Mouse (Mus musculus) megakaryocyte-erythroid progenitor cell, adult 5-6 weeks (primary cell): Measurements from ENCODE around the gene Acy3. TPM values are rescaled to one million over a fixed set of nuclear protein-coding genes. Genes with fewer than 3 reads are reported as not detected.
"Not testable (repeated sequence)": the region's sequence is repeated elsewhere in the genome, so short reads cannot be mapped to it uniquely, and the experiment has no call there.

Experiments used
- ATAC-seq: replicated peaks from 2 replicates; pipeline ENCODE4 v1.8.0; 2016; ENCODE audit warnings: mild to moderate bottlenecking, inconsistent platforms; ENCODE audit not compliant: severe bottlenecking, poor library complexity, low FRiP score, low TSS enrichment
- total RNA-seq, 2 experiments: library from RNA; stranded (forward) in 1 of 2; stranded (reverse) in 1 of 2; fragments of 200-1000, 215-1000 nt in 1 of 2; fragments of >200 nt in 1 of 2; fragmentation: Nextera tagmentation in 1 of 2; gene quantifications; 2 replicates each; pipeline ENCODE4 v1.2.3; 2014 to 2017

Gene Acy3
- total RNA-seq, 2 experiments from 2014 or later: 2.3 to 8.0 TPM

- no peak for ATAC-seq
Observed at GRCm38 (mm10) chr19:4033298-4033697, 46.9 kb downstream of the Acy3 start.

DNA sequence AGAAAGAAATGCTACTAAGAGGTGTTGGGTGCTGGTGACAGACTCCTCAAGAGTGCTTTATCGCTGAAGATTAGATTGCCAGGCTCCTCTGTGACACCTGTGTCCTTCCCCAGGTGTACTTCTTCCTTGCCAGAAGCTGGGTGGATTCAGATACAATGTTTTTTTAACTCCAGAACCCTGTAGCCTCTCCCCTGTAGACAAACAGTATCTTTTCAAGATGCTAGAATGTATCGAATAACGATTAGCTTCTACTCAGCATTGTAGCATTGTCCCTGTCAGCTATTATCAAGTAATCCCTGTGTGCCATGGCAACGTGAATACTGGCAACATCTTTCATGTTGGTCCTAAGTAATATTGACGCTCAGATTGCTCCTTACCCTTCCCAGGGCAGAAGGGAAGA is 47.4 kb downstream of the Acy3 start:
- no peak for ATAC-seq

DNA sequence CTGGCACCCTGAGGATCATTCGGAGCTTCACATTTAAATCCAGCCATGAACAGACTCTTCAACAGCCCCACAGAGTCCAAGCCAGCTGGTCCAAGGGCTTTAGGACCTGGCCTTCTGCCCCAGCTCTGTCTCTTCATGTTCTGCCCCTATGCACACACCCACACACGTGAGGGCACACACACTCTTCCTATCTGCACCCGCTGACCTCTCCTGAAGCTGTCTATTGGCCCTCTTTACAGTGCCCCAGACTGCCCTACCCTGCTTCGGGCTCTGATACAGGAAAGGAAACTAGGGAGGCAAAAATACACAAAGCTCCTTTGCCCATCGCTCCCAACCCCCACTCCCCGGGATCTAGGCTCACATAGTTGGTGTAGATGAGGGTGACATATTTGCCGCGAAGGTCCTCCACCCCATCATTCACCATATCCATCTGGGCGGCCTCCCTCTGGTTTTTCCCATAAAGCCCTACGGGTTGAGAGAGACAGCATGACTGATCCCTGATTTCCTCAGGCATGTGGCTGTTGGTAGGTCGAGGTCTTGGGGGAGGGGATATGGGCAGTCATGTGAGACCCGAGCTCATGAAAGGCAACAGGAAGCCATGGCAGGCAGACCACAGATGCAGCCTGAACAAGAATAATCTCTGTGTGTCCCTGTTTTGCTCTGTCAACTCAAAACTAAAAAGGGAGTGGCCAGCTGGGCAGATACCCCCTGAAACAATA is 50.1 kb downstream of the Acy3 start:
- no peak for ATAC-seq

GRCm38 (mm10) chr19:4037154-4037787 is 50.9 kb downstream of the Acy3 start:
- not testable (repeated sequence) for ATAC-seq

- peak; percentile 94 for ATAC-seq
Observed at GRCm38 (mm10) chr19:4037788-4038232, 51.4 kb downstream of the Acy3 start, which contains the start of gene Gstp1. Gstp1 (minus strand) TSS chr19:4037985.

Other genes with a start within 250 kb of the Acy3 start
Only the 30 nearest of the 32 such genes appear.
- 24.8 and 32.9 TPM in 2 replicates for gene Kmt5b, start 219.1 kb upstream of the Acy3 start, total RNA-seq (2014; fragmentation: Nextera tagmentation)
- 39.8 and 39.9 TPM in 2 replicates for gene Kmt5b, start 219.1 kb upstream of the Acy3 start, total RNA-seq (2017)
- 23.0 and 23.5 TPM in 2 replicates for gene Chka, start 134.8 kb upstream of the Acy3 start, total RNA-seq (2014; fragmentation: Nextera tagmentation)
- 22.5 and 26.0 TPM in 2 replicates for gene Chka, start 134.8 kb upstream of the Acy3 start, total RNA-seq (2017)
- 27.6 and 37.7 TPM in 2 replicates for gene Tcirg1, start 79.4 kb upstream of the Acy3 start, total RNA-seq (2014; fragmentation: Nextera tagmentation)
- gene Tcirg1, start 79.4 kb upstream of the Acy3 start, total RNA-seq (2017): 6.7 and 44.0 TPM in 2 replicates
- 175 and 218 TPM in 2 replicates for gene Ndufs8, start 73.8 kb upstream of the Acy3 start, total RNA-seq (2014; fragmentation: Nextera tagmentation)
- 54.3 and 59.0 TPM in 2 replicates for gene Ndufs8, start 73.8 kb upstream of the Acy3 start, total RNA-seq (2017)
- gene Aldh3b1, start 56.8 kb upstream of the Acy3 start, total RNA-seq (2014; fragmentation: Nextera tagmentation): 3.9 TPM in 1 of 2 replicates, not detected in the other
- gene Aldh3b1, start 56.8 kb upstream of the Acy3 start, total RNA-seq (2017): not detected in 2 replicates
- 9.1 and 10.4 TPM in 2 replicates for gene Unc93b1, start 51.4 kb upstream of the Acy3 start, total RNA-seq (2014; fragmentation: Nextera tagmentation)
- 3.9 and 16.4 TPM in 2 replicates for gene Unc93b1, start 51.4 kb upstream of the Acy3 start, total RNA-seq (2017)
- gene Aldh3b3, start 27.9 kb upstream of the Acy3 start, total RNA-seq (2014; fragmentation: Nextera tagmentation): not detected in 2 replicates
- not detected in 2 replicates for gene Aldh3b3, start 27.9 kb upstream of the Acy3 start, total RNA-seq (2017)
- gene Aldh3b2, start 14.2 kb upstream of the Acy3 start, total RNA-seq (2014; fragmentation: Nextera tagmentation): 0.50 TPM in 1 of 2 replicates, not detected in the other
- gene Aldh3b2, start 14.2 kb upstream of the Acy3 start, total RNA-seq (2017): 0.99 TPM in 1 of 2 replicates, not detected in the other
- not detected in 2 replicates for gene Tbx10, start 6.2 kb downstream of the Acy3 start, total RNA-seq (2014; fragmentation: Nextera tagmentation)
- gene Tbx10, start 6.2 kb downstream of the Acy3 start, total RNA-seq (2017): not detected in 2 replicates
- 21.5 and 29.8 TPM in 2 replicates for gene Nudt8, start 14.0 kb downstream of the Acy3 start, total RNA-seq (2014; fragmentation: Nextera tagmentation)
- 19.5 and 21.1 TPM in 2 replicates for gene Nudt8, start 14.0 kb downstream of the Acy3 start, total RNA-seq (2017)
- 1.9 and 5.4 TPM in 2 replicates for gene Gm49405, start 14.1 kb downstream of the Acy3 start, total RNA-seq (2014; fragmentation: Nextera tagmentation)
- 1.5 and 2.0 TPM in 2 replicates for gene Gm49405, start 14.1 kb downstream of the Acy3 start, total RNA-seq (2017)
- gene Doc2g, start 16.7 kb downstream of the Acy3 start, total RNA-seq (2014; fragmentation: Nextera tagmentation): 2.1 and 7.4 TPM in 2 replicates
- gene Doc2g, start 16.7 kb downstream of the Acy3 start, total RNA-seq (2017): 3.8 and 4.0 TPM in 2 replicates
- 210 and 232 TPM in 2 replicates for gene Ndufv1, start 26.2 kb downstream of the Acy3 start, total RNA-seq (2014; fragmentation: Nextera tagmentation)
- gene Ndufv1, start 26.2 kb downstream of the Acy3 start, total RNA-seq (2017): 285 and 306 TPM in 2 replicates
- 623 and 805 TPM in 2 replicates for gene Gstp1, start 51.4 kb downstream of the Acy3 start, total RNA-seq (2014; fragmentation: Nextera tagmentation)
- 123 and 220 TPM in 2 replicates for gene Gstp1, start 51.4 kb downstream of the Acy3 start, total RNA-seq (2017)
- not detected in 2 replicates for gene Gstp2, start 59.5 kb downstream of the Acy3 start, total RNA-seq (2014; fragmentation: Nextera tagmentation)
- not detected in 2 replicates for gene Gstp2, start 59.5 kb downstream of the Acy3 start, total RNA-seq (2017)
- 28.5 and 40.7 TPM in 2 replicates for gene Gstp3, start 73.0 kb downstream of the Acy3 start, total RNA-seq (2014; fragmentation: Nextera tagmentation)
- 16.4 and 37.6 TPM in 2 replicates for gene Gstp3, start 73.0 kb downstream of the Acy3 start, total RNA-seq (2017)
- gene Cabp2, start 95.0 kb downstream of the Acy3 start, total RNA-seq (2014; fragmentation: Nextera tagmentation): not detected in 2 replicates
- not detected in 2 replicates for gene Cabp2, start 95.0 kb downstream of the Acy3 start, total RNA-seq (2017)
- 65.1 and 75.8 TPM in 2 replicates for gene Cdk2ap2, start 110.6 kb downstream of the Acy3 start, total RNA-seq (2014; fragmentation: Nextera tagmentation)
- 6.7 and 16.1 TPM in 2 replicates for gene Cdk2ap2, start 110.6 kb downstream of the Acy3 start, total RNA-seq (2017)
- 42.3 and 44.1 TPM in 2 replicates for gene Pitpnm1, start 113.4 kb downstream of the Acy3 start, total RNA-seq (2014; fragmentation: Nextera tagmentation)
- gene Pitpnm1, start 113.4 kb downstream of the Acy3 start, total RNA-seq (2017): 7.4 and 7.7 TPM in 2 replicates
- gene Aip, start 139.3 kb downstream of the Acy3 start, total RNA-seq (2014; fragmentation: Nextera tagmentation): 25.9 and 31.2 TPM in 2 replicates
- 16.9 and 23.2 TPM in 2 replicates for gene Aip, start 139.3 kb downstream of the Acy3 start, total RNA-seq (2017)
- gene Gpr152, start 153.2 kb downstream of the Acy3 start, total RNA-seq (2014; fragmentation: Nextera tagmentation): not detected in 2 replicates
- gene Gpr152, start 153.2 kb downstream of the Acy3 start, total RNA-seq (2017): not detected in 2 replicates
- gene Cabp4, start 157.5 kb downstream of the Acy3 start, total RNA-seq (2014; fragmentation: Nextera tagmentation): 0.39 and 1.5 TPM in 2 replicates
- gene Cabp4, start 157.5 kb downstream of the Acy3 start, total RNA-seq (2017): not detected in 2 replicates
- gene Coro1b, start 162.0 kb downstream of the Acy3 start, total RNA-seq (2014; fragmentation: Nextera tagmentation): 103 and 123 TPM in 2 replicates
- 42.8 and 97.1 TPM in 2 replicates for gene Coro1b, start 162.0 kb downstream of the Acy3 start, total RNA-seq (2017)
- gene Ptprcap, start 167.0 kb downstream of the Acy3 start, total RNA-seq (2014; fragmentation: Nextera tagmentation): 53.0 and 63.6 TPM in 2 replicates
- gene Ptprcap, start 167.0 kb downstream of the Acy3 start, total RNA-seq (2017): 104 and 112 TPM in 2 replicates
- gene Rps6kb2, start 176.8 kb downstream of the Acy3 start, total RNA-seq (2014; fragmentation: Nextera tagmentation): 60.4 and 60.9 TPM in 2 replicates
- 14.7 and 39.7 TPM in 2 replicates for gene Rps6kb2, start 176.8 kb downstream of the Acy3 start, total RNA-seq (2017)
- gene Carns1, start 188.9 kb downstream of the Acy3 start, total RNA-seq (2014; fragmentation: Nextera tagmentation): 8.1 and 10.9 TPM in 2 replicates
- gene Carns1, start 188.9 kb downstream of the Acy3 start, total RNA-seq (2017): 0.19 and 1.0 TPM in 2 replicates
- 17.1 and 30.7 TPM in 2 replicates for gene Tbc1d10c, start 204.7 kb downstream of the Acy3 start, total RNA-seq (2014; fragmentation: Nextera tagmentation)
- 7.1 and 9.3 TPM in 2 replicates for gene Tbc1d10c, start 204.7 kb downstream of the Acy3 start, total RNA-seq (2017)
- 392 and 411 TPM in 2 replicates for gene Ppp1ca, start 205.5 kb downstream of the Acy3 start, total RNA-seq (2014; fragmentation: Nextera tagmentation)
- 411 and 530 TPM in 2 replicates for gene Ppp1ca, start 205.5 kb downstream of the Acy3 start, total RNA-seq (2017)
- gene Rad9a, start 215.1 kb downstream of the Acy3 start, total RNA-seq (2014; fragmentation: Nextera tagmentation): 35.5 and 47.7 TPM in 2 replicates
- gene Rad9a, start 215.1 kb downstream of the Acy3 start, total RNA-seq (2017): 17.5 and 29.6 TPM in 2 replicates
- gene Clcf1, start 227.7 kb downstream of the Acy3 start, total RNA-seq (2014; fragmentation: Nextera tagmentation): 4.6 and 6.9 TPM in 2 replicates
- 0.99 TPM in 1 of 2 replicates, not detected in the other for gene Clcf1, start 227.7 kb downstream of the Acy3 start, total RNA-seq (2017)